Mouse (Mus musculus): Measurements from ENCODE around the gene Atp6v1g2.
"Not testable (repeated sequence)": the region's sequence is repeated elsewhere in the genome, so short reads cannot be mapped to it uniquely, and the experiment has no call there.

The Atp6v1g2 gene

DNA sequence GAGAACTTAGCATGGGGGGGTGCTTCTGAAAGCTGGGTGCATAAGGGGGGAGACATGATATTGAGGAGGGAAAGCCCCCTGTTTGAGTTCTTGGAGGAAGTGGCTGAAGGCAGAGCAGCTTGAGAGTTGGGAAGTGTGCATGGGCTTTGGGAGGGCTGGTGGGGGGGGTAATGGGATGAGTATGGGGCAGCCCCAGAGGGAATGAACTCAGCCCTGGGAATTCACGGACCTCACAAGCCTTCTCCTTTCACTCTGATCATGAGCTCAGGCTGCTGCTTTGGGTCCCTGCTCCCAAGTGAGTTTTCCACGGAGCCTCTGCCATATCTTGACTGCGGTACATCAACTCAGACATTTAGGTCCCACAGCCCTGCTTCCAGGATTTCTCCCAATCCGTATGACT is 31.0 kb upstream of the Atp6v1g2 start:
- DNase-seq (ENCODE audit: low spot score in 2 of 2): no peak

GRCm38 (mm10) chr17:35204494-35205379 is 28.7 kb upstream of the Atp6v1g2 start, which contains the start of gene Lta:
Lta (minus strand) TSS chr17:35205351.
- peak; percentile 34 to 67 for DNase-seq (ENCODE audit: low spot score in 2 of 2)

DNA sequence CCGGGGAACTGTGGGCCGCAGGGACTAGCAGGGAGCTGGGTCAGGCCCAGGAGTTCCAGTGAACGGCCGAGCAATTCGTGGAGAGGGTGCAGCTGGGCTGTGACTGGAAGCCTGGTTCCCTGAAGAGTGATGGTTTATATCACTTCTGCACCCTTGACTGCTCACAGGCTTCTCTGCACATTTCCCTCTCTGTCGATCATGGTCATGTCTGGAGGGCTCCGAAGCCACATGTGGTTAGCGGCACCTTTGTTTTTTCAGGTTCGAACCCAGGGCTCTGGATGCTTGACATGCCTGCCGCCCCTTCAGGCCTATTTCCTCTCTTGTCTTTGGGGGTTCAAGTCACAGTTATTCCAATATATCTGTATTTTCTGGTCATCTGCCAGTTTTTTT is 28.1 kb upstream of the Atp6v1g2 start:
- peak in 1 of 2 experiments; percentile 48 for DNase-seq (ENCODE audit: low spot score in 2 of 2)

GRCm38 (mm10) chr17:35209785-35210535 is 23.5 kb upstream of the Atp6v1g2 start:
- peak in 1 of 2 experiments; percentile 71 for DNase-seq (ENCODE audit: low spot score in 2 of 2)

GRCm38 (mm10) chr17:35210593-35210992 is 22.9 kb upstream of the Atp6v1g2 start:
- no peak for DNase-seq (ENCODE audit: low spot score in 2 of 2)

DNA sequence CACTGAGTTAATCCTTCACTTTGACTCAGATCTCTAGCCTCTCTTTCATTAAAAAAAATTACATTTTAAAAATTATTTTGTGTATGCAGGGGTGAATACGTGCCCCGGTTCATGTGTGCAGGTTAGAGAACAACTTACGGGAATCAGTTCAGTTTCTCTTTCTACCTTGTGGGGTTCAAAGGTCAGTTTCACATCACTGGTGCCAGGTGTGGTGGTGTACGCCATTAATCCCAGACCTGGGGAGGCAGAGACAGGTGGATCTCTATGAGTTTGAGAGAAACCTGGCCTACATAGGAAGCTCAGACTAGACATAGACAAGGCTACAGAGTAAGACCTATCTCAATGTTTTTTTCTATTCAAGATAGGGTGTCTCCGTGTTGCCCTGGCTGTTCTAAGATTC is 20.4 kb upstream of the Atp6v1g2 start:
- no peak for DNase-seq (ENCODE audit: low spot score in 2 of 2)

DNA sequence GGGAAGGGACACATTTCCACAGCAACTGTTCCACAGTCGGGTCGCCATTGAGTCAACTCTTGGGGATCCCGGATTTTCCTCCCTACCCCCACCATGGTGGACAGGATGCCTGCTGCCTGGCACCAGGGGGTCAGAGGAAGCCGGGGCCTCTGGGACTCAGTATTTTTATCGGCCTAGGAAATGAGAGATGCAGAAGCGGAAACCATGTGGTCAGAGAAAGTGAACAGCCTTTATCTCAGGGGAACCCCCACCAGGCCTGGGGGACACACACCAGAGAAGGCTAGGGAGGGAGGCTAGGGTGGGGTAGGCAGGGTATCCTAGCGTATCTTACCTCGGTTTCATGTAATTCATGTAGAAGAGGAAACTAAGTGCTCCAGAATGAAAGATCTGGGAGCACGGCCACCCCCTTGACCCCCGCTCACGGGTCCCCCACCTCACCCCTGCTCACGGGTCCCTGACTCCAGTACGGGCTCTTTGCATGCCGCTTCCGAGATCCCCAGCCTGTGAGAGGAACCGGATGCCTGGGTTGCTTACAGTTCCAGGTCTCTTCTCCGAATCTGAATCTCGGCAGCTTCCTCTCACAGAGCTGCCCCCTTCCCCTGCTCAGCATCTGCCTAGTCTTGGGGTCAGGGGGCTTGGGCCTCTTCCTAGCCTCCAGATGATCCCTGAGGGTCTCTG is 14.8 kb upstream of the Atp6v1g2 start:
- DNase-seq (ENCODE audit: low spot score in 2 of 2): peak in 1 of 2 experiments; percentile 65

- peak in 1 of 2 experiments; percentile 52 for DNase-seq (ENCODE audit: low spot score in 2 of 2)
Measured at GRCm38 (mm10) chr17:35219601-35220041, 13.8 kb upstream of the Atp6v1g2 start.

- DNase-seq (ENCODE audit: low spot score in 2 of 2): no peak
Measured at GRCm38 (mm10) chr17:35220156-35220952, 13.1 kb upstream of the Atp6v1g2 start, which contains the start of gene Gm16181. Gm16181 (plus strand) TSS chr17:35220834.

DNA sequence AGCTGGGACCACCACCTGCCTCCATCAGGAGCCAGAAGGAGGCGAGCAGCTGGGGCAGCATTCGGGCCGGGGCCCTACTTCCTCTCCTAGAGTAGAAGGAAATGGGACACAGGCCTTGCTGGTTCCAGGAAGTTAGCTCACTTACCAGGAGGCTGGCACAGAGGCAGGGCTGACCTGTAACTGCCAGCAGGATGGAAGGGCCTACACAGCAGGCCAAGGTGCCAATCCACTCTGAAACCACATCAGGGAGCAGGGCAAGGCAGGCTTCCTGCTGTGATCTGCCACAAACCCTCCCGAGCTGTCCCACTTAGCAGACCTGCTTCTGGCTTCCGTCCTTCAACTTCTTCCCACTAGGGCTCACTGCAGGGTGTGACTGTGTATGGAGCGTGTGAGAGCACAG is 11.2 kb upstream of the Atp6v1g2 start:
- no peak for DNase-seq (ENCODE audit: low spot score in 2 of 2)

DNA sequence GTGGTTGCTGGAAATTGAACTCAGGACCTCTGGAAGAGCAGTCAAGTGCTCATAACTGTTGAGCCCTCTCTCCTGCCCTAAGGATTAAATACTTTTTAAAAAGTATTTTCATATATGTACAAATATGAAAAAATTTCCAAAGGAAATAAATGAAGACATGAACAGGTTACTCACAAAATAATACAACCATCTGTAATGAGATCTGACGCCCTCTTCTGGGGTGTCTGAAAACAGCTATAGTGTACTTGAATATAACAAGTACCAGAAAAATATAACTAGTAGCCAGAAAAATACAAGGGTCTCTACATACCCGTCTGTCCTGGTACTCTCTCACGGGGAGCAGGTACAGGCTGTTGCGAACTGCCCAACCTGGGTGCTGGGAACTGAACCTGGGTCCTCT is 8.8 kb upstream of the Atp6v1g2 start:
- no peak for DNase-seq (ENCODE audit: low spot score in 2 of 2)

- no peak for DNase-seq (ENCODE audit: low spot score in 2 of 2)
Measured at GRCm38 (mm10) chr17:35225456-35225855, 8.0 kb upstream of the Atp6v1g2 start.

DNA sequence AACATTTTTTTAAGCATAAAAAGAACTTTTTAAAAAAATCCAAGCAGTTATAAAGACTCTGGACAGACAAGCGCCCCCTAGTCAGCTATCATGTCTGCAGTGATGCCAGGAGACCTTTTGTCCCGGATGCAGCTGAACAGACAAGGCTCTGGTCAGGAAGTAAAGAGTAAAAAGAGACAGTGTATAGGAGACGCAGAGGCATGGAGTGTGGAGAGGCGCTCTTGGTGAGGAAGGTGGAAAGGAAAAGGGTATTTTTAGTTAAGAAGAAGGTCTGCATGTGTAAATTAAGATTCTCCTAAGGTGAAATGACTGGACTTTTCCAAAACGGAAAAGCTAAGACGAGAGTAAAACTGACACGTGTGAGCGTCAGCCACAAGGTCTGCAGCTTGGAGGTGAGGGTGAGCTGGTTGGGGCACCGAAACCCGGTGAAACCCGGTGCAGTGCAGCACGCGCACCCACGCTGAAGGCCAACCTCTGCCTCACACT is 6.9 kb upstream of the Atp6v1g2 start:
- no peak for DNase-seq (ENCODE audit: low spot score in 2 of 2)

DNA sequence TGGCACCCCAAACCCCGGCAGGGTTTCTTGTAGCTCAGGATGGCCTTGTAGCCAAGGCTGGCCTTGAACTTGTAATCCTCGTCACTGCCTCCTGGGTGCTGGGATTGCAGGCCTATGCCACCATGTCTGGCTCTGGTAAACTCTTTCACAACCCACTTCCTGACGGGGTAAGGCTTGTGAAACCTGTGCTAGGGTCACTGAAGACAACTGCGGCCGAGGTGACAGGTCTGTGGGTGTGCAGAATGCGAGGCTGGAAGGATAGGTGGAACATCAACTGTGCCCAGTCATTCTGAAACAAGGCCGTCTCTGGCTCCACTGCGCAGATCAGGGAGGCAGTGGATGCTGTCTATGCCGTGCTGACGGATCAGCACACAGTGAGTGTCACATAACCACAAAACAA is 2.4 kb upstream of the Atp6v1g2 start:
- no peak for DNase-seq (ENCODE audit: low spot score in 2 of 2)

DNA sequence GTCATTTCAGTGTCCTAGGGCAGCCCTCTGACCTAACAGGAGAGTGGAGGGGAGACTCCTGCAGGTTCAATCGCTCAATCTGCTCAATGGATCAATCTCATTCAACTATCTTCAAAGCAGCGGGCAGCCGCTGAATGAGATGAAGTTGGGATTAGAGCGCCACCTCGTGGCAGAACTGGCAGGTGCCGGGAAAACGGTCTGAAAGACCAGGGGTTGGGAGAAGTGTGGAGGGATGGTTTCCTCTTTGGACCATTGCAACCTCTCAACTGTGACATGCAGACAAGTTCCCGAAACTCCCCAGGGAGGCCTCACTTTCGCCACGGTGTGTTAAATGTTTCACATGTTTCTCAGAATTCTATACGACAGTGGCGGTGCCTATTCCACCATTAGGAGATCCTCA is 1.4 kb upstream of the Atp6v1g2 start:
- peak; percentile 89 to 92 for DNase-seq (ENCODE audit: low spot score in 2 of 2)

GRCm38 (mm10) chr17:35232659-35233058 is 801 bp upstream of the Atp6v1g2 start:
- DNase-seq (ENCODE audit: low spot score in 2 of 2): no peak

- not testable (repeated sequence) for DNase-seq (ENCODE audit: low spot score in 2 of 2)
Measured at GRCm38 (mm10) chr17:35234090-35234489, 630 bp downstream of the Atp6v1g2 start.

DNA sequence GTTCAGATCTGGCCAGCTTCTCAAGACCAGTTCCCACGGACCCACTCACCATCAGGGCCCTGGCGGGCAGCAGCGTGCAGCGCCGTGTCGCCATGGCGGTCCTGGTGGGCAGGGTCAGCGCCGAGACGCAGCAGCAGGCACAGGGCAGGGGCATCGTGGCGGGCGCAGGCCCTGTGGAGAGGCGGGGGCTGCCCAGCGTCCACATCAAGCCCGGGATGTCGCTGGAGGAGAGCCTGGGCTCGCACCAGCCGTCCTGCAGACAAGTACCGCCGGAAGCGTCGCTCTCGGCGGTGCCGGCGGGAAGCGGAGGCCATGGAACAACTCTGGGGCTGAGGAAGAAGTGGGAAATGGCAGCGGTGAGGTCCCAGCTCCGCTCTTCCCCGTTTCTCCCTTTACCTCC is 1.4 kb downstream of the Atp6v1g2 start:
- DNase-seq (ENCODE audit: low spot score in 2 of 2): peak; percentile 59 to 67

- peak; percentile 73 to 87 for DNase-seq (ENCODE audit: low spot score in 2 of 2)
Measured at GRCm38 (mm10) chr17:35235614-35236389, 2.3 kb downstream of the Atp6v1g2 start, which contains the start of gene Nfkbil1. Nfkbil1 (minus strand) TSS chr17:35235792.

DNA sequence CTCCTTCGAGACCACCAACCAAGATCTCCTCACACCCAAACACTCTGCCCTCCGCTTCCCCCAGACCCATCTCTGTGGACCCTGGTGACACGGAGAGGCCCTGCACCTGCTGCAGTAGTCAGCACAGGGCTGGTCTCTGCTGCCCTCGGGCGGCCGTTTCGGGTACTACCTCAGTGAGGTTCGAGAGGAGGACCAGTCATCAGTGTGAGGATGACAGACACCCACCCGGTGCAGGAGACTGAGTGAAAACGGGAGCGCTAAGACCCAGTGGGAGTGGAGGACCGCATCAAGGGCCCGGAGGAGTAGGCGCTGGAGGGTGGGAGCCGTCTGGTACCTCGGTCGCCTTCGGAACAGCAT is 2.9 kb downstream of the Atp6v1g2 start:
- DNase-seq (ENCODE audit: low spot score in 2 of 2): peak; percentile 99 to 100
